Mouse (Mus musculus) heart, embryonic 16.5 days (tissue): ENCODE results near the gene Spatc1l. TPM values are rescaled to one million over a fixed set of nuclear protein-coding genes. Genes with fewer than 3 reads are reported as not detected.

Experiments
- ATAC-seq: fragments of 200-750 bp; cut with Nextera tagmentation; replicated peaks from 2 replicates; pipeline ENCODE4 v1.8.0; 2017; ENCODE audit warnings: moderate number of reproducible peaks; ENCODE audit not compliant: insufficient read depth, low FRiP score; ENCODE audit errors: extremely low read depth
- H3K27ac ChIP-seq: fragments of 300-500 bp; sonication (generic); 2 replicates; pipeline ENCODE4 v1.5.1; 2014; ENCODE audit warnings: mild to moderate bottlenecking, low read length, control low read depth, moderate library complexity
- H3K27me3 ChIP-seq: fragments of 300-500 bp; sonication (generic); 2 replicates; pipeline ENCODE4 v1.6.1; 2014; ENCODE audit warnings: low read length, mixed read lengths; ENCODE audit not compliant: control insufficient read depth, insufficient read depth
- H3K36me3 ChIP-seq: fragments of 300-500 bp; sonication (generic); 2 replicates; pipeline ENCODE4 v1.6.1; 2014; ENCODE audit not compliant: control insufficient read depth, insufficient read depth
- H3K4me1 ChIP-seq: fragments of 300-500 bp; sonication (generic); 2 replicates; pipeline ENCODE4 v1.6.1; 2014; ENCODE audit warnings: low read length, mixed read lengths; ENCODE audit not compliant: control insufficient read depth, insufficient read depth
- H3K4me2 ChIP-seq: fragments of 300-500 bp; sonication (generic); 2 replicates; pipeline ENCODE4 v1.6.1; 2014; ENCODE audit warnings: low read depth, mild to moderate bottlenecking, control low read depth, low read length
- H3K4me3 ChIP-seq: fragments of 300-500 bp; sonication (generic); 2 replicates; pipeline ENCODE4 v1.5.1; 2014; ENCODE audit warnings: mild to moderate bottlenecking, control low read depth, low read length
- H3K9ac ChIP-seq: fragments of 300-500 bp; sonication (generic); 2 replicates; pipeline ENCODE4 v1.6.1; 2014; ENCODE audit warnings: low read length, control low read depth
- H3K9me3 ChIP-seq: fragments of 300-500 bp; sonication (generic); replicated peaks from 2 replicates; pipeline ENCODE4 v1.6.1; 2016; ENCODE audit warnings: low read length; ENCODE audit not compliant: control insufficient read depth
- WGBS: fragments of 180-500 bp; shearing (Covaris S2); extraction: QIAGEN DNeasy Blood & Tissue Kit; methylation state at CpG from one replicate; pipeline ENCODE4 v1.1.7; 2014; 5-methylcytosine and 5-hydroxymethylcytosine counted together
- polyA plus RNA-seq: library from polyadenylated mRNA; unstranded; fragments of >200 nt; fragmentation: Nextera tagmentation; extraction: Ambion mirVana; gene quantifications from 2 replicates; pipeline ENCODE4 v1.2.1, GENCODE M21; 2015

Gene Spatc1l
- 0.13 TPM in 1 of 2 replicates, not detected in the other for polyA plus RNA-seq

DNA sequence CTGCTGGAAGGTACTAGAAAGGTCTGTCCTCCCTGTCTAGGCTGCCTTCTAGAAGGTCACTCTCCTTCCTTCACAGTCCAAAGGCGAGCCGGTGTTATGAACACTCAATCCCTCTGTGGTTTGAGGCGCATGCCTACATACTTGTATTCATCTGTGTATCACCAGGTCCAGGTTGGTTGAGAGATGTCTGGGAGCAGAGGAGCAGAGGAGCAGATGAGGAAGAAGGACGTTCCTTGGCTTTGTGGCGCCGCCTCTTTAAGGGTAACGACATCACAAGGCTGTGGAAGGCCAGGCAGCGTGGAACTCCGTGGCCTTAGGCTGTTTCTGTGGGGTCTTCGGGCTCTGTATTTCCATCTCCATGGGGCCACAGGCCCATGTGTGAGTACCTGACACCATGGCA, at the start of gene Spatc1l:
Gene Spatc1l (plus strand): TSS at position 301 of the 400 bp plus-strand sequence.
- ATAC-seq: no peak
- no peak within 1 kb of the TSS for H3K4me2 ChIP-seq
- H3K27me3 ChIP-seq: no peaks in the 10 kb centered on the region
- H3K9me3 ChIP-seq: no peaks in the 10 kb centered on the region
- H3K4me1 ChIP-seq: no peaks in the 10 kb centered on the region
- no peaks in the 10 kb centered on the region for H3K36me3 ChIP-seq
- WGBS: 90% methylated on average over 10 of the region's 10 CpGs
- H3K4me3 ChIP-seq: no peak within 1 kb of the TSS
- H3K27ac ChIP-seq: no peak within 1 kb of the TSS
- H3K9ac ChIP-seq: no peak within 1 kb of the TSS

DNA sequence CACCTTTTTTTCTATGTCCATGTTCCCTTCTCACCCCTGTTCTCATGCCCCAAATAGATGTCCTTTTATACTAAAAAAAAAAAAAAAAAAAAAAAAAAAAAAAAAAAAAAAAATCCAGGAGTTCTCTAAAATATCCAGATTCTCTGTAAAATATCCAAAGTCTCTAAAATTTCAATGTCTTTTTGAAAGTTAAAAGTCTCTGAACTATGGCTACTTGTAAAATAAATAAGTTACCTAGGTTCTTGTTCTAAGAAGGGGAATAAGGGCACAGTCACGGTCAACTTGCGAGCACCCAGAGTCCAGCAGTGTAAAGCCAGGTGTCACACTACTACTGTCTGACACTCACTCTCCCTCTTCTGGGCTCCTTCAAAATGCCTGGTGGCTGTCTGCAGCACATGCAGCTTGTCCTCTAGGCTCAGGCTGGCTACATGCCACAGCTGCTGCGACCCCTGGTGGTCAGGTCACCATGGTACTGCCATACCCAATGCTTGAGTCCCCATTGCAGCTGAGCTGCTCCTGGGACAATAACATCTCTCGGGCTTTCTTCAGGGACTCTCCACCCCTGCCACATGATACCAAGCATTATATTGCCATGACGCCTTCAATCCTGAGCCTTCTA, 49.0 kb upstream of the Spatc1l start:
- Histone ChIP-seq H3K36me3 (peaks cover 38% of the 10 kb centered on the region), H3K9ac (no peak overlapping the region), H3K4me2 (no peak overlapping the region), H3K9me3 (no peaks in the 10 kb centered on the region), H3K27ac (no peak overlapping the region), H3K27me3 (no peaks in the 10 kb centered on the region), H3K4me1 (no peaks in the 10 kb centered on the region), H3K4me3 (no peak overlapping the region)
- ATAC-seq: peak; percentile 84
- 38% methylated on average over 5 of the region's 5 CpGs for WGBS

DNA sequence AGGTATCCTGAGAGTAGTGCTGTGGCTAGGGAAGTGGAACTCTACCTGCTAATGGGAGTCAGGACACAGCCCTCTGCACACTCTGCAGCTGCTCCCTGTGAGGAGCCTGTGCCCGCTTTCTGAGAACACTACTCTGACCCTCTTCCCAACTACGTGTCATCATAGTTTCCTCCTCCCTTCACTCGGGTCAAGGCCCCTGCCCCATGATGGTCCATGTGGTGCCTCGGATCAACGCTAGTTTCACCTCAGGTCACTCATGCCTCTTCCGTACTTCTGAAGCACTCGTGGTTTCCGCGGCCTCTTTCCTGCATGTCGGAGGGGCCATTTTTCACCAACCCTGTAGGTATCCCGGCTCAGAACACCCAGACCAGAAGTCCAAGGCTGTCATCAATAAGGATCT, 31.1 kb upstream of the Spatc1l start:
- Histone ChIP-seq H3K36me3 (peaks cover 9% of the 10 kb centered on the region; the same call in 1 of the 2 replicates), H3K9me3 (no peaks in the 10 kb centered on the region), H3K4me3 (peak overlapping the region; percentile 83), H3K27ac (peak overlapping the region; percentile 43; the same call in 1 of the 2 replicates), H3K4me1 (peaks cover 6% of the 10 kb centered on the region), H3K9ac (peak overlapping the region; percentile 70), H3K4me2 (peak overlapping the region; percentile 96), H3K27me3 (no peaks in the 10 kb centered on the region)
- ATAC-seq: no peak; the same call in 1 of the 2 replicates
- 2% methylated on average over 11 of the region's 11 CpGs for WGBS

- H3K4me2 ChIP-seq: peak within 1 kb of the TSS; percentile 96
- WGBS: under 1% methylated on average over 37 of the region's 37 CpGs
- H3K9ac ChIP-seq: peak within 1 kb of the TSS; percentile 84
- H3K36me3 ChIP-seq: peaks cover 12% of the 10 kb centered on the region
- H3K9me3 ChIP-seq: no peaks in the 10 kb centered on the region
- H3K27me3 ChIP-seq: no peaks in the 10 kb centered on the region
- H3K27ac ChIP-seq: peak within 1 kb of the TSS; percentile 61
- peak; percentile 99 for ATAC-seq
- H3K4me3 ChIP-seq: peak within 1 kb of the TSS; percentile 83
- peaks cover 6% of the 10 kb centered on the region for H3K4me1 ChIP-seq
These were observed 30.7 kb upstream of the Spatc1l start, which contains the start of gene Lss for GRCm38 (mm10) chr10:76531375-76531774. Gene Lss (plus strand): TSS chr10:76531588.

GRCm38 (mm10) chr10:76531828-76532227, 30.2 kb upstream of the Spatc1l start:
- 1% methylated on average over 14 of the region's 14 CpGs for WGBS
- H3K27me3 ChIP-seq: no peaks in the 10 kb centered on the region
- peak overlapping the region; percentile 83 for H3K4me3 ChIP-seq
- H3K27ac ChIP-seq: peak overlapping the region; percentile 61
- H3K4me2 ChIP-seq: peak overlapping the region; percentile 96
- peaks cover 6% of the 10 kb centered on the region for H3K4me1 ChIP-seq
- peak overlapping the region; percentile 84 for H3K9ac ChIP-seq
- peaks cover 16% of the 10 kb centered on the region for H3K36me3 ChIP-seq
- ATAC-seq: no peak
- H3K9me3 ChIP-seq: no peaks in the 10 kb centered on the region

DNA sequence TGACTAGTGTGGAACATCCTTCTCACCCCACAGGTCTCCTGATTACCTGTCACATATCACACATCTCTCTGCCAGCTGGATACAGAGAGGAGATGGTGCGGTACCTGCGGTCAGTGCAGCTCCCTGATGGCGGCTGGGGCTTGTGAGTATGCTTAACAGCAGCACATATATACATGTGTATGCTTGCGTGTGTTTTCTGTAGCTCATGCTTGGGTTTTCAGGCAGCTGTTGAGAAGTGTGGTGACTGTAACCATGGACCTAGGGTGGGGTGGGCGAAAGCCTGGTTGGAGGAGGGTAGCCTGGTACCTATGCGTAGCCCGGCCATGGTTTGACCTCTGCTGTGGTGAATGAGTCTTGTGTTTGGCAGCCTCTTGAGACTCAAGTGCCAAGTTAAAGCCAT, 26.5 kb upstream of the Spatc1l start:
- peaks cover 37% of the 10 kb centered on the region for H3K36me3 ChIP-seq
- H3K9me3 ChIP-seq: no peaks in the 10 kb centered on the region
- no peaks in the 10 kb centered on the region for H3K27me3 ChIP-seq
- no peak overlapping the region for H3K9ac ChIP-seq
- no peak overlapping the region for H3K4me2 ChIP-seq
- ATAC-seq: no peak
- H3K4me1 ChIP-seq: peaks cover 4% of the 10 kb centered on the region
- no peak overlapping the region for H3K4me3 ChIP-seq
- H3K27ac ChIP-seq: no peak overlapping the region
- 95% methylated on average over 7 of the region's 7 CpGs for WGBS

- no peak for ATAC-seq
- WGBS: 52% methylated on average over 9 of the region's 9 CpGs
- no peaks in the 10 kb centered on the region for H3K9me3 ChIP-seq
- H3K27ac ChIP-seq: no peak overlapping the region
- no peak overlapping the region for H3K4me2 ChIP-seq
- no peak overlapping the region for H3K4me3 ChIP-seq
- no peaks in the 10 kb centered on the region for H3K27me3 ChIP-seq
- H3K9ac ChIP-seq: no peak overlapping the region
- peaks cover 51% of the 10 kb centered on the region for H3K36me3 ChIP-seq
- H3K4me1 ChIP-seq: no peaks in the 10 kb centered on the region
These were observed 24.5 kb upstream of the Spatc1l start for GRCm38 (mm10) chr10:76537619-76538018.

- 90% methylated on average over 11 of the region's 11 CpGs for WGBS
- Histone ChIP-seq H3K4me2 (no peak overlapping the region), H3K9ac (no peak overlapping the region), H3K9me3 (no peaks in the 10 kb centered on the region), H3K4me1 (no peaks in the 10 kb centered on the region), H3K4me3 (no peak overlapping the region), H3K27me3 (no peaks in the 10 kb centered on the region), H3K27ac (no peak overlapping the region), H3K36me3 (peaks cover 66% of the 10 kb centered on the region)
- no peak for ATAC-seq
These were observed 20.6 kb upstream of the Spatc1l start for GRCm38 (mm10) chr10:76541336-76542085.
